Mouse (Mus musculus): Measurements from ENCODE around the gene Csmd2.

Csmd2 gene

GRCm38 (mm10) chr4:128330519-128330918 lies 342.9 kb downstream of the Csmd2 start:
- no peak for DNase-seq (ENCODE audit: low read depth, low spot score)

DNA sequence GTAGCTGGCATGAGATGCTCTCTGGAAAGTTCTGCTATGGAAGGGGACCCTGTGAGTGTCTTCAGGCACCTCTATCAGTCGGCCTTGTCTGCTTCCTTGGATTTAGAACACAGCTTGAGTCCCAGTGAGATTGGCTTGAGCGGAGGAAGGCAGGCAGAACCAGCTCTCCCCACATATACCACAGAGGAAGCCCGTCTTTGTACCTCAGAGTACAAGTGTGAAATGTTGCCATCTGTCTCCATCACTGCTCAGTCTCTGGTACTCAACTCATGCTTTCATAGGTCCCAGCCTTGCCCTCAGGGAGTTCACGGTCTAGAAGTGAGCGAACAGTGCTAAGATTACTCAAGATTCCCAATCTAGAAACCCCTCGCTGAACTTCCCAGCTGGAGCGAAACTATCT lies 352.8 kb downstream of the Csmd2 start:
- no peak for DNase-seq (ENCODE audit: low read depth, low spot score)

DNA sequence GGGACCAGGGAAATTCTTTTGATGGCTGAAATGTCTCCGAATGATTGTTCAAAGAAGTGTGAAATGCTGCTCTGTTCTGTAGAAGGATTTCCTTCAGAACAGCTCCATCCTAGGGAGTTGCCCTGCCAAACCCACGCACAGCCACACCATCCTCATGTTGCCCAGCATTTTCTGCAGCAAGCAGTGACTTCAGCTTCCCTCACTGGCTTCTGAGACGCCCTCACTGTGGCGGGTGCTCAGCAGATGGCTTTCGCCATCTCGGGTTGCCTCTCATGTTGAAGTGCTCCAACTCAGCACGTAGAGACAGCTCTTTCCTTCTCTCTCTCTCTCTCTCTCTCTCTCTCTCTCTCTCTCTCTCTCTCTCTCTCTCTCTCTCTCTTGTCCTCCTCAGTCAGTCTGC lies 353.7 kb downstream of the Csmd2 start:
- DNase-seq (ENCODE audit: low read depth, low spot score), result no peak

DNA sequence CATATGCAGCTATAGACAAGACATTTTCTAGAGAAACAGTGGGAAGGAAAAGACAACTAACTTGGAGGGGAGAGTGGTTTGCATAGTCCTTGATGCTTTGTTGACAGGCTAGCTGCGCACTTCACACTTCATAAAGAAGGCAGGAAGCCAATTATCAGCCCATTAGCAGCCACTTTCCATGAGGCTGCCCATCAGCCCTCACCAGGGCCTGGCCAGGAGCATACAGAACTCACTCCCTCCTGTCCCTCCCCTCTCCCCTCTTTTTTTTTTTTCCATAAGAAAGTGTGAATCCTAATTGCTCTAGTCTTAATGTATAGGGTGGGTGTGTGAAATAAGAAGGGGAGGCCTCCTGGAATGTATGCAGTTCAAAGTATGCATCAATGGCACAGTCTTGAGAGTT lies 354.6 kb downstream of the Csmd2 start:
- no peak for DNase-seq (ENCODE audit: low read depth, low spot score)

GRCm38 (mm10) chr4:128358751-128359150 lies 371.1 kb downstream of the Csmd2 start:
- no peak for DNase-seq (ENCODE audit: low read depth, low spot score)

DNA sequence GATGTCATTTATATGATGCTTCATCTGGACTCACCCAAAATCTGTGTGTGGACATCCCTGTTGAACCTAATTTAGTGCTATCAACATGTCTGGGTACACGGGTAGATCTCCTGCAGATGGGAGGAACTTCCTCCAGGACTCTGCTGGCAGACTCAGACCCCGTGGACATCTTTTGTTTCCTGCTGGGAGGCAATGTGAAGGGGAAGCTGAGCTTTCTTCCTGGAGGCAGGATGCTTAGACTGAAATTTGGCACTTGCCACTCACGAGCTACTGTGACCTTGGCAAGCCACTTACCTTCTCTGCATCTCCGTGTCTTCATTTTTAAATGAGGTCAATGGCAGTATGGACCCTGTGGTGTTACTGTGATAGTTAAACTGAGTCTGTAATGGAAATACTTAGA lies 378.2 kb downstream of the Csmd2 start:
- DNase-seq (ENCODE audit: low read depth, low spot score), result no peak

DNA sequence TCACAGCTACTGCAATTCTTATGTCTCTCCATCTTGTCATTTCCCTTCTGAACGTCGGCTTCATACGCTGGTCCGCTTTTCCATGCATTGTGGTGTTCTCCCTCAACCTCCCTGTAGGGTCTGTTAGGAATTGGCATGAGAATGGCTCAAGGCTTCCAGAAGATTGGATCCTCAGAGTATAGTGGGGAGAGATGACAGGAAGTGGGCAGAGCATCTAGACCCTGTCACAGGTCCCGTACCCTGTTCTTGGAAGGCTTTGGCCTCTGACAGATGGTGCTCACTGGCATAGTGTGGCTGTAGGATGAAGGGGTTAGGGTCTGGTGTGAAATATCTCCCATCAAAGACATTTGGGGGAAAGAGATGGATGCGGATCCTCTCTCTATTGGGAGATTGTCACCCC lies 380.4 kb downstream of the Csmd2 start:
- DNase-seq (ENCODE audit: low read depth, low spot score), result no peak

DNA sequence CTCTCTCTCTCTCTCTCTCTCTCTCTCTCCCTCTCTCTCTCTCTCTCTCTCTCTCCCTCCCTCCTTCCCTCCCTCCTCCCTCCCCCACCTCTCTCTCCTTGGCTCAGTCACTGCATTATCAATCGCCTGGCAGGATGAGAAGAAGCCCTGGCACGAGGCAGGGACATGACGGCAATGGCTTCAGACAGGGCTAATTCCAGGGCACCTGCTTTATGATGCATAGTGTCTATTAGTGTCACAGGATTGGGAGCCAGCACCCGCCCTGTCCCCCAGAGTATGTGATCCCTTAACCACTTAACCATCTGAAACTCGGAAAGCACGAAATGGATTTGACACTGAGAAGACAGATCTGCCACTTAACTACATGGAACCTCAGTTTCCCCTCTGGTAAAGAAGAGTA lies 384.1 kb downstream of the Csmd2 start:
- no peak for DNase-seq (ENCODE audit: low read depth, low spot score)

DNA sequence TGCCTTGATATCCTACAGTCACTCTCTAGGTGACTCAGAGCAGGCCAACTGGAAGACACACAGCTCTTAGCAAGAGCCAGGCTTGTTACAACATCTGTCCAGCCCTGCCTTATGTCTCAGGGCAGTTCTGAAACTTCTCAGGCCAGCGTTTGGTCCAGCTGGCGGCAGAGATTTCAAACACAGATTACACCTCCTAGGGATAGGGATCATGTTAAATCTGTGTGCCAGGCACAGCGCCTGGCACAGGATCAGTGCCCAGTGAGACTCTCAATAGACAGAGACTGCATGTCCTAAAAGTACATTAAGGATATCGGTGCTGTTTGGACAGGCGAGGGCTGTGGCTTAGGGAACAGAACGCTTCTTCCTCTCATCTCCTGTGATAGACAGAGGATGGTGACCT lies 385.5 kb downstream of the Csmd2 start:
- no peak for DNase-seq (ENCODE audit: low read depth, low spot score)

GRCm38 (mm10) chr4:128374051-128374450 lies 386.4 kb downstream of the Csmd2 start:
- no peak for DNase-seq (ENCODE audit: low read depth, low spot score)

DNA sequence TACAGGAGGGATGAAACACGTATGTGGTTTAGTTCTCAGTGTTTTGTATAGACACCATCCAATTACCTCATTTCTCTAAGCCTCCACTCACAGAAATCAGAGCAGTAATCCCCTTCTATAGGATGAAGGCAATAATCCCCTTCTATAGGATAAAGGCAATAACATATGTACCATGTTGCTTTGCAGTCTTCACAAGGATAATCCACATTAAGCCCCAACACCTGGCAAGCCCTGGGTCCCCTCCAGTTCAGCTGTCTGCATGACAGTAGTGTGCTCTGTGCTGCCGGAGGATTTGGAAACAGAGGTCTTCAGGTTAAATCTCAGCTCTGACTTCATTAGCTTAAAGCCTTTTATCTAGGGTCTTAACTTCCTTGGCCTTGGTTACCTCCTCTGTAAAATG lies 391.3 kb downstream of the Csmd2 start:
- no peak for DNase-seq (ENCODE audit: low read depth, low spot score)

- DNase-seq (ENCODE audit: low read depth, low spot score), result no peak
Observed at GRCm38 (mm10) chr4:128381331-128381730, 393.7 kb downstream of the Csmd2 start.

GRCm38 (mm10) chr4:128383800-128384199 lies 396.1 kb downstream of the Csmd2 start:
- DNase-seq (ENCODE audit: low read depth, low spot score), result no peak

DNA sequence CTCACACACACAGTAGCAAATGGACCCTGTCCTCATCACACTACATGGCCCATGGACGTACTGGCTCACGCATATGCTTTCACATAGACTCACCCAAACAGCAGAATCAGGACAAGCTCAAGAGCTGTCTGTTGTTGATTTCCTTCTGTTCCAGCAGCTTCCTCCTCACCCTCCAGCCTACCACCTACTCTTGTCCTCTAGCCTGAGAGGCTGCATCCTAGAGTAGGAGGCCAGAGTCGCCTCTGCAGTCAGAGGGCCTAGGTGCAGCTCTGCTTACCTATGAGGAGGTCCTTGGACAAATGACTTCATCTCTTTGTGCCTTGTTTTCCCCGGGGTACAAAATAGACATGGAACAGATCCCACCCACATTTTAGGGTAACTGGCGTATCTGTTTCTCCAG lies 403.8 kb downstream of the Csmd2 start:
- DNase-seq (ENCODE audit: low read depth, low spot score), result no peak

GRCm38 (mm10) chr4:128392279-128392678 lies 404.6 kb downstream of the Csmd2 start:
- DNase-seq (ENCODE audit: low read depth, low spot score), result no peak

- no peak for DNase-seq (ENCODE audit: low read depth, low spot score)
Observed at GRCm38 (mm10) chr4:128393864-128394263, 406.2 kb downstream of the Csmd2 start.

- DNase-seq (ENCODE audit: low read depth, low spot score), result no peak
Observed at GRCm38 (mm10) chr4:128396616-128397015, 409.0 kb downstream of the Csmd2 start.

- DNase-seq (ENCODE audit: low read depth, low spot score), result no peak
Observed at GRCm38 (mm10) chr4:128397804-128398203, 410.1 kb downstream of the Csmd2 start.

GRCm38 (mm10) chr4:128398948-128399347 lies 411.3 kb downstream of the Csmd2 start:
- no peak for DNase-seq (ENCODE audit: low read depth, low spot score)

DNA sequence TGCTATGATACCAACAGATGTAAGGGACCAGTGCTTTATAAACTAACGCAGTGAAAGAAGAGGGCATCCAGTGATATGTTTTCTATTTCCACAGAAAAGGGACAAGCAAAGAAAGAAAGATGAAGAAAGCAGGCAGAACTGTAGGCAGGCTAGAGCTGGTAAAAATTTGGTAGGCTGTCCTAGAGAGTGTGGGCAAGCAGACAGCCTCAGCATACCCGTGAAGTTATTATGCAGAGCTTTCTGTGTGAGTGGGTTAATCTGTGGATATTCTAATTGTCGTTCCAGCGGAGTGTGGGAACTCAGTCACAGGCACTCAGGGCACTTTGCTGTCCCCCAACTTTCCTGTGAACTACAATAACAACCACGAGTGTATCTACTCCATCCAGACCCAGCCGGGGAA lies 412.4 kb downstream of the Csmd2 start:
- DNase-seq (ENCODE audit: low read depth, low spot score), result no peak

DNA sequence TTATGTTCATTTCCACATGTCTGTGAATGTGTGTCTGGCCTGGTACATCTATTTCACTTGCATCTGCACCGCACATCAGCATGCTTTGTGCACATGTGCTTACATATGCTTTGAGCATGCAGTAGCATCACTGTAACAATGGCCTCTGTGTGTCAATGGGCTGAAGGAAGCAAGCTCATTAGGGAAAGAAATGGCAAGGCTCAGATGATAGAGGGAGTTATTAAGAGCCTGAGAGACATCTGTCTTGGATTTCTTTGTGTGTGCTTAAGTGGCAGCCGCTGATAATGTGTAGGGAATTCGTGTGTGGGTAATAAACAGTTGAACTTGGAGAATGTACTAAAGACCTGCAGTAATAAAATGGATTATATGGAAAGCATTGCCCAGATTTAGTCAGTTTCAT lies 413.9 kb downstream of the Csmd2 start:
- DNase-seq (ENCODE audit: low read depth, low spot score), result no peak

DNA sequence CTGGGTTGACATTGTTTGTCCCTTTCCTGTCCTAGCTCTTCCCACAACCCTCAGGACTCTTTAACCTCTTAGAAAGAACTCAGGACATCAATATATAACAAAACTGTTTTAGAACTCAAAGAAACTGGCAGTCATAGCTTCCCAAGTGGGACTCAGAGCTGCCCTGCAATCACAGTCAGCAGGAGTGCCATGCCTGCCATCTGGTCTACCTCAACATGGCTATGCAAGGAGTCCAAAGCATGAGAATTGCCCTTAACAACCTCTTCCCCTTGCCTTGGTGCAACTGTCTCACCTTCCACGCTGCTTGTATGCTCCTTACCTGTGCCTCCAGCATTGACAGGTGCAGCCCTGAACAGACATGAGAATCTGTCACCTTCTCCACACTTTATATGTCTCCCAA lies 415.0 kb downstream of the Csmd2 start:
- no peak for DNase-seq (ENCODE audit: low read depth, low spot score)

DNA sequence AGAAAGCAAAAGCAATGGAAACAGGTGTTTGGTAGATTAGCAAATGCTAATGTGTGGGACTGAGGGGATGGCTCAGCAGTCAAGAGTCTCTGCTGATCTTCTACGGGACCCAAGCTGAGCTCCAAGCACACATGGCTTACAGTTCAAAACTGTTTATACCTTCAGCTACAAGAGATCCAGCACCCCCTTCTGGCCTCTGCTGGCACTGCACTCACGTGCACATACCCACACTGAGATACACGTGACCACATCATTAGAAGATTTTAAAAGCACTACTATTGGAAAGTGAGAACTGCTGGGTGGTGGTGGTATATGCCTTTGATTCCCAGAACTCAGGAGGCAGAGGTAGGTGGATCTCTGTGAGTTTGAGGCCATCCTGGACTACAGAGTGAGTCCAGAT lies 417.9 kb downstream of the Csmd2 start:
- no peak for DNase-seq (ENCODE audit: low read depth, low spot score)

- no peak for DNase-seq (ENCODE audit: low read depth, low spot score)
Observed at GRCm38 (mm10) chr4:128407084-128407845, 419.6 kb downstream of the Csmd2 start.
